9 mouse cellular contexts compared by ENCODE assay signal in the genomic region with DNA sequence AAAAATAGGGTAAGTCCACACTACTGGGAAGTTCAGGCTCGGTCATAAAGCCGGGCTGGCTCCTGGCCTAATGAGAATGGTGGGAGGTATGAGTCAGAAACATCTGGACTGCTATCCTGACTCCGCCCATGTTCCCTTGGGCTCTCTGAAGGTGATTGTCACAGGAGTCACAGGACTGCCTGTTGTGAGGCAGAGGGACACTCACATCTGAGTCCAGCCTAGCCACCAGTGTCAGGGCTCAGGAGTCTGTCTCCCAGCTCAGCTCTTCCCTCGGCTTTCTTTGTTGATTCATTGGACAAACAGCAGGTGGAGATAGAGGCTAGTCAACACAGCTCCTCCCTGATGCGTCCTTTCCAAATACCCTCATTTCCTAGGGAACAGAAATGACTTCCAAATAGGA. TPM values are rescaled to one million over a fixed set of nuclear protein-coding genes. Genes with fewer than 3 reads are reported as not detected.
A peak's percentile ranks its signal among the peaks of the same experiment; 100 is the strongest.
DNase-seq lines count a peak whose midpoint lies in the region; ATAC-seq and TF ChIP-seq lines count a peak whose summit lies in the region.
"Had no signal": no experiment of that assay in that cellular context is flagged by ENCODE, and none has a peak within 500 bp of the region (broad histone marks: within the 10 kb centered on the region; RNA-seq: fewer than 3 reads in every experiment).

No protein-coding gene starts in this region.

- no peaks in the 10 kb centered on the region for H3K36me3 ChIP-seq in lung, embryonic 14.5 days (ENCODE audit: insufficient read depth)
- H3K36me3 ChIP-seq in heart, embryonic 14.5 days (ENCODE audit: control insufficient read depth, insufficient read depth, low read length), result no peaks in the 10 kb centered on the region
- H3K36me3 ChIP-seq: limb, embryonic 15.5 days had no signal

- no peak for TF ChIP-seq POLR2A in lung, adult 2 months (IDR thresholded peaks at IDR 0.05; ENCODE audit: borderline replicate concordance, extremely low read depth, low read depth, low read length)

- H3K4me1 ChIP-seq in lung, embryonic 14.5 days (ENCODE audit: insufficient read depth), result no peaks in the 10 kb centered on the region
- H3K4me1 ChIP-seq in lung, adult 2 months (ENCODE audit: control insufficient read depth, insufficient read depth, low read length), result no peaks in the 10 kb centered on the region
- H3K4me1 ChIP-seq in heart, embryonic 14.5 days (ENCODE audit: control insufficient read depth in 2 of 2, insufficient read depth in 2 of 2, low read length in 2 of 2), result peaks cover 6 to 15% of the 10 kb centered on the region in 2 experiments; a peak in 3 of 4 replicates

- 32% methylated on average over 5 of the region's 5 CpGs for WGBS in lung, embryonic 14.5 days
- 27% methylated on average over 5 of the region's 5 CpGs for WGBS in lung, adult 2 months
- 37% methylated on average over 5 of the region's 5 CpGs for WGBS in heart, embryonic 14.5 days

- no peak overlapping the region for H3K27ac ChIP-seq in lung, embryonic 14.5 days (ENCODE audit: low read depth)
- H3K27ac ChIP-seq in heart, embryonic 14.5 days (replicated peaks in 1 of 2; ENCODE audit: control insufficient read depth in 1 of 2, insufficient read depth in 1 of 2, low read depth in 2 of 2, low read length in 2 of 2), result no peak overlapping the region
- H3K27ac ChIP-seq: limb, embryonic 15.5 days had no signal

- ATAC-seq in lung, embryonic 14.5 days (ENCODE audit: insufficient read depth), result 0 out of 2 replicates have a peak, but pooled peaks have one; percentile 24
- peak; percentile 36; the same call in 1 of the 2 replicates for ATAC-seq in heart, embryonic 14.5 days (ENCODE audit: insufficient number of reproducible peaks, insufficient read depth, low FRiP score, low read depth)

- no peaks in the 10 kb centered on the region for H3K9me3 ChIP-seq in lung, embryonic 14.5 days (ENCODE audit: low read depth, low read length)
- H3K9me3 ChIP-seq in heart, embryonic 14.5 days (ENCODE audit: control insufficient read depth, low read length), result no peaks in the 10 kb centered on the region
- H3K9me3 ChIP-seq: limb, embryonic 15.5 days had no signal

- no peak for TF ChIP-seq CTCF in lung, embryonic 14.5 days (IDR thresholded peaks at IDR 0.05; ENCODE audit: low read depth)
- TF ChIP-seq CTCF in lung, adult 2 months (IDR thresholded peaks at IDR 0.05; ENCODE audit: insufficient read depth, low read length), result no peak

- peaks cover 19% of the 10 kb centered on the region; the same call in 1 of the 2 replicates for H3K27me3 ChIP-seq in lung, embryonic 14.5 days (ENCODE audit: insufficient read depth, low read length)
- no peaks in the 10 kb centered on the region for H3K27me3 ChIP-seq in heart, embryonic 14.5 days (ENCODE audit: control insufficient read depth, insufficient read depth, low read length)

- H3K4me2 ChIP-seq in lung, embryonic 14.5 days, result no peak overlapping the region
- no peak overlapping the region for H3K4me2 ChIP-seq in heart, embryonic 14.5 days (ENCODE audit: low read length)
- H3K4me2 ChIP-seq: limb, embryonic 15.5 days had no signal

- H3K9ac ChIP-seq in lung, embryonic 14.5 days, result no peak overlapping the region
- no peak overlapping the region for H3K9ac ChIP-seq in heart, embryonic 14.5 days (ENCODE audit: low read length)
- H3K9ac ChIP-seq: limb, embryonic 15.5 days had no signal

- no peak overlapping the region for H3K4me3 ChIP-seq in lung, embryonic 14.5 days (ENCODE audit: low read depth, low read length)
- H3K4me3 ChIP-seq in lung, adult 2 months (replicated peaks; ENCODE audit: extremely low read depth, low read depth, low read length), result no peak overlapping the region
- no peak overlapping the region for H3K4me3 ChIP-seq in heart, embryonic 14.5 days (ENCODE audit: control insufficient read depth in 1 of 2, insufficient read depth in 1 of 2, low read depth in 1 of 2, low read length in 2 of 2)
- H3K4me3 ChIP-seq: limb, embryonic 15.5 days had no signal

- peak; percentile 43 for DNase-seq in lung, embryonic 14.5 days
- no peak for DNase-seq in lung, adult 2 months
- peak; percentile 52 for DNase-seq in adrenal gland, postnatal 10 days
- peak; percentile 62 for DNase-seq in retina, embryonic 14.5 days (ENCODE audit: low spot score)
- DNase-seq in thymus, postnatal 0 days (ENCODE audit: low spot score), result no peak
- no peak for DNase-seq in layer of hippocampus, adult 9-11 months
- DNase-seq in lung, adult 18-20 months, result no peak

RNA-seq across cellular contexts. Expression of a gene that starts 4.1 kb away (rescaled TPM):
- polyA plus RNA-seq in lung, embryonic 14.5 days (2014; fragmentation: Nextera tagmentation; extraction: Ambion mirVana), result 0.22 and 0.47 TPM in 2 replicates
- polyA plus RNA-seq in lung, adult 2 months (2012; rRNA removed), result 0.57 and 0.93 TPM in 2 replicates
- total RNA-seq in adrenal gland, postnatal 10 days (2021), result 10 to 100 TPM in 1 of 2 experiments, 1 to 10 TPM in 1; 7.6 to 20.7 TPM
- polyA plus RNA-seq in heart, embryonic 14.5 days (2014; fragmentation: Nextera tagmentation; extraction: Ambion mirVana), result 2.4 and 2.8 TPM in 2 replicates
- 0.99 and 1.4 TPM in 2 replicates for polyA plus RNA-seq in thymus, postnatal 0 days (2015; fragmentation: Nextera tagmentation; extraction: Ambion mirVana)

RNA-seq across cellular contexts. Expression of a gene that starts 19.7 kb away (rescaled TPM):
- 0.20 TPM in 1 of 2 replicates, not detected in the other for polyA plus RNA-seq in lung, embryonic 14.5 days (2014; fragmentation: Nextera tagmentation; extraction: Ambion mirVana)
- 11.8 and 13.2 TPM in 2 replicates for polyA plus RNA-seq in lung, adult 2 months (2012; rRNA removed)
- total RNA-seq in adrenal gland, postnatal 10 days (2021), result 1 to 10 TPM; 3.2 to 3.3 TPM
- polyA plus RNA-seq in heart, embryonic 14.5 days (2014; fragmentation: Nextera tagmentation; extraction: Ambion mirVana), result 0.12 and 0.22 TPM in 2 replicates
- polyA plus RNA-seq in thymus, postnatal 0 days (2015; fragmentation: Nextera tagmentation; extraction: Ambion mirVana), result 26.6 and 26.7 TPM in 2 replicates

RNA-seq across cellular contexts. Expression of a gene that starts 26.8 kb away (rescaled TPM):
- 6.3 and 6.5 TPM in 2 replicates for polyA plus RNA-seq in lung, embryonic 14.5 days (2014; fragmentation: Nextera tagmentation; extraction: Ambion mirVana)
- polyA plus RNA-seq in lung, adult 2 months (2012; rRNA removed), result 45.0 and 49.9 TPM in 2 replicates
- 1 to 10 TPM; 3.3 TPM for total RNA-seq in adrenal gland, postnatal 10 days (2021)
- 0.65 and 1.2 TPM in 2 replicates for polyA plus RNA-seq in heart, embryonic 14.5 days (2014; fragmentation: Nextera tagmentation; extraction: Ambion mirVana)
- 154 and 165 TPM in 2 replicates for polyA plus RNA-seq in thymus, postnatal 0 days (2015; fragmentation: Nextera tagmentation; extraction: Ambion mirVana)

RNA-seq across cellular contexts. Expression of a gene that starts 30.8 kb away (rescaled TPM):
- polyA plus RNA-seq in lung, embryonic 14.5 days (2014; fragmentation: Nextera tagmentation; extraction: Ambion mirVana), result not detected in 2 replicates
- polyA plus RNA-seq in lung, adult 2 months (2012; rRNA removed), result 0.37 and 19.0 TPM in 2 replicates
- under 1 TPM in 1 of 2 experiments, not detected in 1; 0.51 TPM for total RNA-seq in adrenal gland, postnatal 10 days (2021)
- not detected in 2 replicates for polyA plus RNA-seq in heart, embryonic 14.5 days (2014; fragmentation: Nextera tagmentation; extraction: Ambion mirVana)
- polyA plus RNA-seq in thymus, postnatal 0 days (2015; fragmentation: Nextera tagmentation; extraction: Ambion mirVana), result 2.4 and 2.7 TPM in 2 replicates
- polyA plus RNA-seq: limb, embryonic 15.5 days had no signal

Comparison
In these comparisons a context has a peak if more than half of its experiments do, and no peak if none do; other contexts are left out.
1. DNase-seq: peak in lung, embryonic 14.5 days (single experiment), adrenal gland, postnatal 10 days (single experiment) and retina, embryonic 14.5 days (single experiment); none in lung, adult 2 months (single experiment), thymus, postnatal 0 days (single experiment), layer of hippocampus, adult 9-11 months (single experiment) and lung, adult 18-20 months (0 of 2).
2. RNA of a gene that starts 19.7 kb away (polyA plus RNA-seq): 26.6 to 26.7 TPM in thymus, postnatal 0 days and 11.8 to 13.2 TPM in lung, adult 2 months; 0.12 to 0.22 TPM in heart, embryonic 14.5 days and 0.20 TPM in lung, embryonic 14.5 days; every median in the first group is over 10 times any median in the second.